Mouse (Mus musculus): ENCODE results near the gene Eif4g3. TPM values are rescaled to one million over a fixed set of nuclear protein-coding genes. Genes with fewer than 3 reads are reported as not detected.

Eif4g3 gene
- total and polyA plus RNA-seq, 3 experiments = 22.8 to 63.7 TPM; not detected in 1

GRCm38 (mm10) chr4:138200769-138201168, 207.9 kb downstream of the Eif4g3 start:
- no peaks in the 10 kb centered on the region for H3K27me3 ChIP-seq (ENCODE audit: control insufficient read depth in 1 of 2, insufficient read depth in 2 of 2, low read length in 2 of 2)
- no peak for DNase-seq (ENCODE audit: low read depth, low spot score)
- H3K27ac ChIP-seq (ENCODE audit: control insufficient read depth, low read depth, low read length) = no peak overlapping the region
- no peaks in the 10 kb centered on the region for H3K4me1 ChIP-seq (ENCODE audit: control insufficient read depth in 1 of 2, insufficient read depth in 2 of 2, low read length in 2 of 2)
- no peaks in the 10 kb centered on the region for H3K79me2 ChIP-seq (ENCODE audit: control insufficient read depth, insufficient read depth, low read length, poor library complexity)
- H3K4me3 ChIP-seq (ENCODE audit: control insufficient read depth in 1 of 2, insufficient read depth in 1 of 2, low read depth in 2 of 2, low read length in 2 of 2) = no peak overlapping the region
- no peak overlapping the region for H3K9ac ChIP-seq (ENCODE audit: control insufficient read depth, low read depth, low read length, poor library complexity, severe bottlenecking)
- peaks cover 0 to 29% of the 10 kb centered on the region in 2 experiments; a peak in 2 of 4 replicates for H3K36me3 ChIP-seq (ENCODE audit: control insufficient read depth in 1 of 2, insufficient read depth in 2 of 2, low read length in 2 of 2)
- no peaks in the 10 kb centered on the region for H3K9me3 ChIP-seq (replicated peaks; ENCODE audit: insufficient read depth, low read length)
- no peak for TF ChIP-seq E2F4 (IDR thresholded peaks at IDR 0.05; ENCODE audit: borderline replicate concordance, low read depth, low read length)
- no peak for TF ChIP-seq GABPA (IDR thresholded peaks at IDR 0.05; ENCODE audit: low read depth, low read length)
- no peak for TF ChIP-seq ZMIZ1 (IDR thresholded peaks at IDR 0.05; ENCODE audit: low read depth, low read length)
- no peak for TF ChIP-seq TCF12 (IDR thresholded peaks at IDR 0.05; ENCODE audit: low read depth, low read length)
- no peak for TF ChIP-seq MYC (IDR thresholded peaks at IDR 0.05; ENCODE audit: low read depth, low read length)
- TF ChIP-seq NRF1 (IDR thresholded peaks at IDR 0.05; ENCODE audit: insufficient read depth, low read depth, low read length, poor library complexity, severe bottlenecking) = no peak
- no peak for TF ChIP-seq ETS1 (IDR thresholded peaks at IDR 0.05; ENCODE audit: low read depth, low read length)
- TF ChIP-seq POLR2A (IDR thresholded peaks at IDR 0.05; ENCODE audit: control insufficient read depth in 1 of 2, insufficient read depth in 1 of 2, low read depth in 1 of 2, low read length in 2 of 2, poor library complexity in 1 of 2) = no peak

- H3K4me1 ChIP-seq (ENCODE audit: control insufficient read depth in 1 of 2, insufficient read depth in 2 of 2, low read length in 2 of 2) = no peaks in the 10 kb centered on the region
- H3K4me3 ChIP-seq (ENCODE audit: control insufficient read depth in 1 of 2, insufficient read depth in 1 of 2, low read depth in 2 of 2, low read length in 2 of 2) = no peak overlapping the region
- no peak overlapping the region for H3K9ac ChIP-seq (ENCODE audit: control insufficient read depth, low read depth, low read length, poor library complexity, severe bottlenecking)
- H3K9me3 ChIP-seq (replicated peaks; ENCODE audit: insufficient read depth, low read length) = no peaks in the 10 kb centered on the region
- TF ChIP-seq MYB (IDR thresholded peaks at IDR 0.05; ENCODE audit: low read depth, low read length) = no peak
- TF ChIP-seq MEF2A (IDR thresholded peaks at IDR 0.05; ENCODE audit: extremely low read depth, insufficient replicate concordance, low read depth, low read length, poor library complexity, severe bottlenecking) = no peak
- no peak for TF ChIP-seq HCFC1 (IDR thresholded peaks at IDR 0.05; ENCODE audit: low read depth, low read length)
- no peak for TF ChIP-seq TAL1 (IDR thresholded peaks at IDR 0.05; ENCODE audit: low read length)
- no peak for TF ChIP-seq RAD21 (IDR thresholded peaks at IDR 0.05; ENCODE audit: low read depth, low read length)
- TF ChIP-seq MYC (IDR thresholded peaks at IDR 0.05; ENCODE audit: low read depth, low read length) = no peak
- TF ChIP-seq USF2 (IDR thresholded peaks at IDR 0.05; ENCODE audit: borderline replicate concordance in 1 of 2, insufficient read depth in 1 of 2, low read depth in 1 of 2, low read length in 2 of 2) = no peak
- TF ChIP-seq NRF1 (IDR thresholded peaks at IDR 0.05; ENCODE audit: insufficient read depth, low read depth, low read length, poor library complexity, severe bottlenecking) = no peak
- no peak for TF ChIP-seq GABPA (IDR thresholded peaks at IDR 0.05; ENCODE audit: low read depth, low read length)
- no peak for TF ChIP-seq POLR2AphosphoS5 (IDR thresholded peaks at IDR 0.05; ENCODE audit: borderline replicate concordance, low read depth, low read length)
- no peak for TF ChIP-seq ZC3H11A (IDR thresholded peaks at IDR 0.05; ENCODE audit: low read depth, low read length)
- no peak for TF ChIP-seq JUND (IDR thresholded peaks at IDR 0.05; ENCODE audit: low read depth, low read length)
- TF ChIP-seq USF1 (IDR thresholded peaks at IDR 0.05; ENCODE audit: low read depth, low read length) = no peak
- TF ChIP-seq GATA1 (IDR thresholded peaks at IDR 0.05; ENCODE audit: low read depth, low read length) = no peak
- H3K27me3 ChIP-seq (ENCODE audit: control insufficient read depth in 1 of 2, insufficient read depth in 2 of 2, low read length in 2 of 2) = no peaks in the 10 kb centered on the region
- H3K27ac ChIP-seq (ENCODE audit: control insufficient read depth, low read depth, low read length) = no peak overlapping the region
- no peak for DNase-seq (ENCODE audit: low read depth, low spot score)
- H3K36me3 ChIP-seq (ENCODE audit: control insufficient read depth in 1 of 2, insufficient read depth in 2 of 2, low read length in 2 of 2) = peaks cover 0 to 27% of the 10 kb centered on the region in 2 experiments; a peak in 2 of 4 replicates
- H3K79me2 ChIP-seq (ENCODE audit: control insufficient read depth, insufficient read depth, low read length, poor library complexity) = no peaks in the 10 kb centered on the region
Measured at GRCm38 (mm10) chr4:138201696-138202095, 208.9 kb downstream of the Eif4g3 start.
